Mouse (Mus musculus) kidney, adult 2 months (tissue): ENCODE results near the gene Atp1b2.

Experiments used
- CTCF ChIP-seq: fragments of 200-500 bp; conservative IDR thresholded peaks from 2 replicates; pipeline ENCODE4 v1.5.1; 2011; ENCODE audit warnings: low read depth, mild to moderate bottlenecking, control low read depth, low read length, moderate library complexity, mixed read lengths; ENCODE audit not compliant: insufficient read depth, insufficient read length
- POLR2A ChIP-seq: fragments of 200-500 bp; IDR thresholded peaks from one replicate; pipeline ENCODE4 v1.6.1; 2011; ENCODE audit warnings: low read depth, low read length, control low read depth

DNA sequence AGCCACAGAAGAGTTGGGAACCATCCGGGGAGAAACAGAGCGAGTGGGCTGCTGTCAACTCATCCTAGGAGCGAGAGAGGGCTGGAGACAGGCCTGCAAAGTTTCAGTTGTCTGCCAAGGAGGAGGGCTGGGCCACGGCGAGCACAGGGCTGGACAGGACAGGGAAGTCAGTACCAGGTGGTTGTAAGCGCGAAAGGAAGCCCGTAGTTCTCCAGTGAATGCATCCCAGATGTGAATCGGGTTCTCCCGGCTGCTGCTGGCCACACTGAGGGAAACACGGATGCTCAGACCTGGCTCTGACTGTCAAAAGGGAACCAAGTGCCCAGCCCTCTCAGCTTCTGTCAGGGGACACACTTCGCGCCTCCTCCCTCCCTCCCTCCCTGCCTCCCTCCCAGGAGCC, 42.4 kb downstream of the Atp1b2 start:
- TF ChIP-seq POLR2A (no peak), CTCF (no peak)
